Mouse (Mus musculus) granulocyte monocyte progenitor cell, adult 5-6 weeks (primary cell): ENCODE data around the gene Csk. TPM values are rescaled to one million over a fixed set of nuclear protein-coding genes. Genes with fewer than 3 reads are reported as not detected.

Source experiments
- ATAC-seq: replicated peaks from 2 replicates; pipeline ENCODE4 v1.8.0; 2016; ENCODE audit warnings: mild to moderate bottlenecking, moderate TSS enrichment, inconsistent platforms; ENCODE audit not compliant: poor library complexity, severe bottlenecking
- total RNA-seq, 2 experiments: library from RNA; stranded (forward) in 1 of 2; stranded (reverse) in 1 of 2; fragments of 200-712, 200-1000 nt in 1 of 2; fragments of >200 nt in 1 of 2; fragmentation: Nextera tagmentation in 1 of 2; gene quantifications; 2 replicates each; pipeline ENCODE4 v1.2.3; 2014 to 2017

Csk gene
- total RNA-seq, 2 experiments from 2014 or later, result 86.9 to 113 TPM

DNA sequence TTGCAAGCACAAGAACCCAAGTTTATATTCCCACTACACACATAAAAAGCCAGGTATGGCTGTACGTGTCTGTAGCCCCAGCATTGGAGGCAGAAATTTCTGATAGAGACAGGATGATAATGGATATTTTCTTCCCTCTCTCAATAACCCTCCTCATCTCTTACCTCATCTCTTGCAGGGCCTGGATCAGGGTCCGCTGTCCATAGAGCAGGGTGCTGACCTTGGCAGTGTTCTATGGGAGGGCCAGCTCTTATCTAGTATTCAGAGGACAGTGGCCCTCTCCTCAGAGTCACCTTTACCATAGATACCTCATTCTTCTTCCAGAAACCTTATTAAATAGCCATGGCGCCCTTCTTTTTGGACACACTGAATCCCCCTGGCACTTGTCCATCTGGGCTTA is 43.6 kb downstream of the Csk start:
- no peak for ATAC-seq

GRCm38 (mm10) chr9:57606139-57606851 is 47.1 kb downstream of the Csk start, which contains the start of gene Cplx3:
Gene Cplx3 (minus strand): TSS chr9:57606281.
- peak; percentile 88 for ATAC-seq

GRCm38 (mm10) chr9:57605503-57605902 is 47.9 kb downstream of the Csk start:
- no peak for ATAC-seq

DNA sequence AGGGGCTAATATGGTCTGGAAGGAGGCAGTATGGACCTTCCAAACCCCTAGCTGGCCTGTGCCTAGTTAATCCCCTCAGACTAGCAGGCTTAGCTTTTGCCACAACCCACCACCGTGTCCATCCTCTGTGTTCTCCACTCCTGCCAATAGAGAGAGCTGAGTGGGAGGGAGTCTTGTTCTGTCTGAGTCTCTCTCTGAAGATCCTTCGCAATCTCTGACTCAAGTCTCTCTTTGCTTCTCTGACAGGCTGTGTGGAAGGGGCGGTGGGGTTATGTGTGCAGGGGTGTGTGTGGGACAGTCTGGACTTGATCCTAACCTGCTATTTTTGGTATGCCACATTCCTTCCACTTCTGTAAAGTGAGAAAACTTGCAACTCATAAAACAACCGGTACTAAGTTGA is 48.6 kb downstream of the Csk start:
- ATAC-seq, result no peak

GRCm38 (mm10) chr9:57602098-57602497 is 51.3 kb downstream of the Csk start:
- no peak for ATAC-seq

DNA sequence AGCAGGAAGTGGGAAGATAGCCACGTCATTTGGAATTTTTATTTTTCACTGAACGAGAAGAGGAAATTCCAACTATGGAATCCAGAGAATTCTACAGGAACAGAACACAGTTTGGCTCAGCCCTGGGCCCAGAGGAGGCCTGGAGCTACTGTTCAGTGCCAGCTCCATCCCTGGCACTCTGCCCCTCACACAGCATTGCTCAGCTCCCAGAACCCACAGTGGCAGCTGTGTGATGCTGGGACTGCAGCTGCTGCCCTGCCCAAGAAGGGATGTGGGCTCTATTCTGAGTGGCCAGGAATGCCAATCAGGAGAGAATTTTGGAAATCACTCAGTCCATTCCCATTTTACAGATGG is 52.1 kb downstream of the Csk start:
- no peak for ATAC-seq

GRCm38 (mm10) chr9:57600620-57601352 is 52.6 kb downstream of the Csk start:
- ATAC-seq, result no peak

- ATAC-seq, result no peak
Observed at GRCm38 (mm10) chr9:57598851-57599563, 54.4 kb downstream of the Csk start.

DNA sequence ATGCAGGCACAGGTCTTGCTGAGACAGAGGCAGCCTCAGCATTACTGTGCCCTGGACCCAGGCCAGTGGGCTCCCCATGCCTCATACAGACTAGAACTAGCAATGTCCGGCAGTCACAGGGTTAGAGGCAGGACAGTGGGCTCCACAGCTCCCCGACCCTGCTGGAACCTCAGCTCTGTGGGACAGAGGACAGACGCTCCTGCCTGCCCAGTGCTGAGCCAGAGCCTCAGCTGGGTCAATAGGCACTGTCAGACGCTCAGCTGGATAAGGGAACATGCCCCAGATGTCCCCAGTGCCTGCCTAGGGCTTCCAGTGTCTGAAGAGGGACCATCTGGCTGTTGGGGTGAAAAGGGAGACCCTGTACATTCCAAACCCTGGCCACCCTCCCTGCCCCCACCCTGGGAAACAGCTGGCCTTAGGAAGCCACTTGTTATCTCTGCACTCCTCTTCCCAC is 55.5 kb downstream of the Csk start:
- no peak for ATAC-seq

DNA sequence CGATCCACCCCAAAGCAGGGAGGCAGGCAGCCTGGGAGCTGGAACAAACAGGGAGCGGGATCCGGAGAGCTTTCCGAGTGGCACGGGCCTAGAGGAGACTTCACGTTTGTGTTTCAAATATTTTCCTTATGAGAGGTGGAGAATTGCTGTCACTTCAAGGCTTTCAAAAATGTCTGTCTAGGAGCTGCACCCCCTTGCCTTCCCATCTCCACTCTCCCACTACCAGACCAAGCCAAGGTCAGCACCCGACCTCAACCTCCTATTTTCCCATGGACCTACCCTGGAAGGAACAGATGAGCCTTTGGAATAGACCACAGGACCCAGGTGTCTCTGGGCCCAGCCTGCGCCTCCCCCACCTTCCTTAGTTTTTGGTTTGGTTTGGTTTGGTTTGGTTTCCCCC is 56.2 kb downstream of the Csk start:
- ATAC-seq, result no peak

DNA sequence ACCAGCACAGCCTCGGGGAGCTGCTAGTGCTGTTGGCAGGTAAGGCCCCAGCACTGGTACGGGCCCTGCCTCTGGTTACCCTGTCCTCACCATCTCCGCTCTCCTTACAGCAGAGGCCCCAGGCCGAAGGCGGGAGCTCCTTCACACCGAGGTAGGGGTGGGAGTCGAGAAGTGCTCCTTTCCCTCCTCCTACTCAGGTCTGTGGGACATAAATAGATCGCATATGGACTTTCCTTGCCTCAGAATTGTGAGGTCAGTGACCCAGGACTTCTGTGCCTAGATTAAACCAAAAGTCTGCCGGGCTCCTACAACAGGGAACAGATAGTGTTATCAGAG is 59.3 kb downstream of the Csk start:
- no peak for ATAC-seq

DNA sequence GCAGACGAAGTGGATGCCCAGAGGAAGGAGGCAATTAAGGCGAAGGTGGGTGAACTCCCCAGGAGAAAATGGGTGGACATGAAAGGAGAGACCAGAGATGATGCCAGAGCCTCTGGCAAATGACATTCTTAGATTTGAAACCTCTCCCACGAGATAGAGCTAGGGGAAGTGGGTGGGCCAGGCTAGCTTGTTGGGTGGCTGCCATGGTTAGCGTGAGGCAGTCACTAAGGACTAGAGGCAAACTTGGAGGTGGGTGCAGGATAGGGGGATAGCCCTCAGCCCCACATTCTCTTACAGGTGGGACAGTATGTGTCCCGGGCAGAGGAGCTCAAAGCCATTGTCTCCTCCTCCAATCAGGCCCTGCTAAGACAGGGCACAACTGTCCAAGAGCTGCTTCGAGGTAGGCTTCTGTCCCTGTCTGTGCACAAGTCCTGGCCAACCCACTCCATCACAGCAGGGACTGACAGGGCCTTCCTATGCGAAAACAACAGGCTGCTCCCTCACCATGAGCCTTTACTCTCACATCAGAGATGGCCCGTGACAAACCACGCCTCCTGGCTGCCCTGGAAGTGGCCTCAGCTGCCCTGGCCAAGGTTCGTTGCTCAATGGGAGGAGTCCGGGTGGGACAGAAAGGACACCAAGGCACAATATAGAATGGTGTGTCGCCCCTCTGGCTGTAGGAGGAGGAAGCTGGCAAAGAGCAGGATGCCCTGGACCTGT is 59.8 kb downstream of the Csk start:
- ATAC-seq, result no peak

GRCm38 (mm10) chr9:57590726-57591125 is 62.7 kb downstream of the Csk start:
- no peak for ATAC-seq

- peak; percentile 85 for ATAC-seq
Observed at GRCm38 (mm10) chr9:57589224-57590126, 64.0 kb downstream of the Csk start, which contains the start of gene Ulk3. Gene Ulk3 (plus strand): TSS chr9:57589452.

- no peak for ATAC-seq
Observed at GRCm38 (mm10) chr9:57584991-57585390, 68.4 kb downstream of the Csk start.

- ATAC-seq, result peak; percentile 33
Observed at GRCm38 (mm10) chr9:57577144-57577849, 76.1 kb downstream of the Csk start.
